Mouse (Mus musculus) forebrain, embryonic 10.5 days (tissue): Measurements from ENCODE around the gene Clca3a1. TPM values are rescaled to one million over a fixed set of nuclear protein-coding genes. Genes with fewer than 3 reads are reported as not detected.

Source experiments
- DNase-seq: peaks from one replicate; pipeline ENCODE4 v3.0.0-alpha.2; 2017; ENCODE audit warnings: low spot score; ENCODE audit errors: extremely low spot score
- H3K27ac ChIP-seq: fragments of 300-500 bp; sonication (generic); 2 replicates; pipeline ENCODE4 v1.5.1; 2016; ENCODE audit warnings: mild to moderate bottlenecking
- H3K27me3 ChIP-seq: fragments of 300-500 bp; sonication (generic); 2 replicates; pipeline ENCODE4 v1.6.1; 2016; ENCODE audit warnings: mild to moderate bottlenecking; ENCODE audit not compliant: poor library complexity, severe bottlenecking
- H3K36me3 ChIP-seq: fragments of 300-500 bp; sonication (generic); replicated peaks from 2 replicates; pipeline ENCODE4 v1.6.1; 2016; ENCODE audit warnings: mild to moderate bottlenecking, moderate library complexity
- H3K4me1 ChIP-seq: fragments of 300-500 bp; sonication (generic); 2 replicates; pipeline ENCODE4 v1.6.1; 2016
- H3K4me3 ChIP-seq: fragments of 300-500 bp; sonication (generic); 2 replicates; pipeline ENCODE4 v1.5.1; 2016; ENCODE audit warnings: mild to moderate bottlenecking, moderate library complexity
- H3K9me3 ChIP-seq: fragments of 300-500 bp; sonication (generic); 2 replicates; pipeline ENCODE4 v1.6.1; 2016; ENCODE audit warnings: mild to moderate bottlenecking, moderate library complexity
- WGBS: fragments of 180-500 bp; shearing (Covaris S2); methylation state at CpG from one replicate; pipeline ENCODE4 v1.1.7; 2016; 5-methylcytosine and 5-hydroxymethylcytosine counted together
- polyA plus RNA-seq: library from polyadenylated mRNA; unstranded; fragments of >200 nt; fragmentation: Nextera tagmentation; extraction: Ambion mirVana; gene quantifications from 2 replicates; pipeline ENCODE4 v1.2.1, GENCODE M21; 2016

Gene Clca3a1
- polyA plus RNA-seq, 1 experiment from 2014 or later, result not detected

GRCm38 (mm10) chr3:144688284-144688683, 72.5 kb downstream of the Clca3a1 start:
- Histone ChIP-seq H3K4me1 (peaks cover 7% of the 10 kb centered on the region), H3K9me3 (no peaks in the 10 kb centered on the region), H3K36me3 (peaks cover 21% of the 10 kb centered on the region), H3K27ac (no peak overlapping the region), H3K27me3 (no peaks in the 10 kb centered on the region), H3K4me3 (no peak overlapping the region)
- 93% methylated on average over 8 of the region's 8 CpGs for WGBS
- no peak for DNase-seq

GRCm38 (mm10) chr3:144687618-144688017, 73.2 kb downstream of the Clca3a1 start:
- H3K27ac ChIP-seq, result no peak overlapping the region
- H3K4me3 ChIP-seq, result no peak overlapping the region
- DNase-seq, result no peak
- WGBS, result 92% methylated on average over 9 of the region's 9 CpGs
- no peaks in the 10 kb centered on the region for H3K9me3 ChIP-seq
- no peaks in the 10 kb centered on the region for H3K27me3 ChIP-seq
- H3K36me3 ChIP-seq, result peaks cover 14% of the 10 kb centered on the region
- H3K4me1 ChIP-seq, result peaks cover 7% of the 10 kb centered on the region

- DNase-seq, result no peak
- H3K27ac ChIP-seq, result no peak overlapping the region
Measured at GRCm38 (mm10) chr3:144686146-144686545, 74.6 kb downstream of the Clca3a1 start.

GRCm38 (mm10) chr3:144683136-144683814, 77.5 kb downstream of the Clca3a1 start:
- 0 out of 2 replicates have a peak, but pooled peaks cover 5% of the 10 kb centered on the region for H3K4me1 ChIP-seq
- H3K27ac ChIP-seq, result no peak overlapping the region
- H3K27me3 ChIP-seq, result no peaks in the 10 kb centered on the region
- no peaks in the 10 kb centered on the region for H3K9me3 ChIP-seq
- no peaks in the 10 kb centered on the region; the same call in 1 of the 2 replicates for H3K36me3 ChIP-seq
- no peak for DNase-seq
- 93% methylated on average over 12 of the region's 12 CpGs for WGBS
- H3K4me3 ChIP-seq, result no peak overlapping the region

More at GRCm38 (mm10) chr3:144686146-144686545, 74.6 kb downstream of the Clca3a1 start:
- no peaks in the 10 kb centered on the region for H3K9me3 ChIP-seq
- peaks cover 12% of the 10 kb centered on the region for H3K4me1 ChIP-seq
- no peak overlapping the region for H3K4me3 ChIP-seq
- peaks cover 13% of the 10 kb centered on the region for H3K36me3 ChIP-seq
- 94% methylated on average over 5 of the region's 5 CpGs for WGBS
- H3K27me3 ChIP-seq, result no peaks in the 10 kb centered on the region

- Histone ChIP-seq H3K4me1 (0 out of 2 replicates have a peak, but pooled peaks cover 5% of the 10 kb centered on the region), H3K9me3 (no peaks in the 10 kb centered on the region), H3K4me3 (no peak overlapping the region), H3K36me3 (no peaks in the 10 kb centered on the region; the same call in 1 of the 2 replicates), H3K27ac (no peak overlapping the region), H3K27me3 (no peaks in the 10 kb centered on the region)
- WGBS, result 86% methylated on average over 5 of the region's 5 CpGs
- no peak for DNase-seq
Measured at GRCm38 (mm10) chr3:144681542-144681941, 79.2 kb downstream of the Clca3a1 start.

GRCm38 (mm10) chr3:144679701-144680159, 81.0 kb downstream of the Clca3a1 start:
- H3K36me3 ChIP-seq, result no peaks in the 10 kb centered on the region
- DNase-seq, result no peak
- H3K9me3 ChIP-seq, result no peaks in the 10 kb centered on the region
- WGBS, result 87% methylated on average over 8 of the region's 8 CpGs
- 0 out of 2 replicates have a peak, but pooled peaks cover 5% of the 10 kb centered on the region for H3K4me1 ChIP-seq
- H3K4me3 ChIP-seq, result no peak overlapping the region
- H3K27me3 ChIP-seq, result no peaks in the 10 kb centered on the region
- no peak overlapping the region for H3K27ac ChIP-seq

Other genes with a start within 250 kb of the Clca3a1 start
- 12.4 and 13.7 TPM in 2 replicates for gene Hs2st1, start 190.8 kb downstream of the Clca3a1 start, polyA plus RNA-seq
- 480 and 492 TPM in 2 replicates for gene Selenof, start 190.7 kb downstream of the Clca3a1 start, polyA plus RNA-seq
- gene Sh3glb1, start 40.6 kb downstream of the Clca3a1 start, polyA plus RNA-seq, result 57.5 and 58.6 TPM in 2 replicates
- gene Clca3a2, start 58.5 kb upstream of the Clca3a1 start, polyA plus RNA-seq, result not detected in 2 replicates
- gene Clca3b, start 88.4 kb upstream of the Clca3a1 start, polyA plus RNA-seq, result not detected in 2 replicates
- not detected in 2 replicates for gene Clca4b, start 171.6 kb upstream of the Clca3a1 start, polyA plus RNA-seq
- gene Clca4a, start 214.1 kb upstream of the Clca3a1 start, polyA plus RNA-seq, result 0.05 TPM in 1 of 2 replicates, not detected in the other